Mouse (Mus musculus): ENCODE results near the gene Pdlim7. TPM values are rescaled to one million over a fixed set of nuclear protein-coding genes. Genes with fewer than 3 reads are reported as not detected.

Pdlim7 gene
- 624 and 740 TPM in 2 replicates for polyA plus RNA-seq (2015; fragmentation: Nextera tagmentation; extraction: Ambion mirVana)

DNA sequence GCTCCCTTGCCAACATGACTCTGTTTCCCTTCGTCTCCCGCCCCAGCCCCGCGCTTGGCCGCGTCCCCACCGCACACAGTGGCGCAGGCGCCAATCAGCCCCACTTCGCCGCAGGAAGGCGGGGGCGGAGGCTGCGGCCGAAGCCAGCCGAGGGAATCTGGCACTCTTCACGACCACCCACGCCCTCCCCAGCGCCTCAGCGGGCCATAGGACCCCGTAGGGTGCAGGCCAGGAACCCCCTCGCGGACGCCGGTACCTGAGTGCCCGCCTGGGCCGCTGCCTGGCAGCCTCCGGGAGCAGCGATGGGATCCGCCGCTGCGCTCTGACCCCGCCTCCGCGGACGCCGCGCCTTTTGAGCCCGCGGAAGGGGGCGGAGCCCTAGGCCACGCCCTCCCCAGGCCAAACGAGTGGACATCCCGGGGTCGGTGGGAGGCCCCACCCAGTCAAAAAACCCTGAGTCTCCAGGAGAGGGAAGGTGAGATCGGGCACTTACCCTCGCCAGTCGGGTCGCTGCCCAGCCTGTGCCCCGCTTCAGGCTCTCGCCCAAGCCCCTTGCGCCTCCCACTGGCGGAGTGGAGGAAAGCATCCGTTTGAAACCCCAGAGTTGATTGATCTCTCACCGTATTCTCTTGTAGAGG lies at the start of gene Pdlim7:
TSS of gene Pdlim7 (minus strand) at position 566 of the 638 bp plus-strand sequence.

GRCm38 (mm10) chr13:55536194-55537175 lies 23.0 kb upstream of the Pdlim7 start, which contains the start of gene Ddx41:
Ddx41 (minus strand) TSS chr13:55536658.

GRCm38 (mm10) chr13:55529198-55529915 lies 15.9 kb upstream of the Pdlim7 start, which contains the start of gene Dok3:
Dok3 (minus strand) TSS chr13:55529296.

DNA sequence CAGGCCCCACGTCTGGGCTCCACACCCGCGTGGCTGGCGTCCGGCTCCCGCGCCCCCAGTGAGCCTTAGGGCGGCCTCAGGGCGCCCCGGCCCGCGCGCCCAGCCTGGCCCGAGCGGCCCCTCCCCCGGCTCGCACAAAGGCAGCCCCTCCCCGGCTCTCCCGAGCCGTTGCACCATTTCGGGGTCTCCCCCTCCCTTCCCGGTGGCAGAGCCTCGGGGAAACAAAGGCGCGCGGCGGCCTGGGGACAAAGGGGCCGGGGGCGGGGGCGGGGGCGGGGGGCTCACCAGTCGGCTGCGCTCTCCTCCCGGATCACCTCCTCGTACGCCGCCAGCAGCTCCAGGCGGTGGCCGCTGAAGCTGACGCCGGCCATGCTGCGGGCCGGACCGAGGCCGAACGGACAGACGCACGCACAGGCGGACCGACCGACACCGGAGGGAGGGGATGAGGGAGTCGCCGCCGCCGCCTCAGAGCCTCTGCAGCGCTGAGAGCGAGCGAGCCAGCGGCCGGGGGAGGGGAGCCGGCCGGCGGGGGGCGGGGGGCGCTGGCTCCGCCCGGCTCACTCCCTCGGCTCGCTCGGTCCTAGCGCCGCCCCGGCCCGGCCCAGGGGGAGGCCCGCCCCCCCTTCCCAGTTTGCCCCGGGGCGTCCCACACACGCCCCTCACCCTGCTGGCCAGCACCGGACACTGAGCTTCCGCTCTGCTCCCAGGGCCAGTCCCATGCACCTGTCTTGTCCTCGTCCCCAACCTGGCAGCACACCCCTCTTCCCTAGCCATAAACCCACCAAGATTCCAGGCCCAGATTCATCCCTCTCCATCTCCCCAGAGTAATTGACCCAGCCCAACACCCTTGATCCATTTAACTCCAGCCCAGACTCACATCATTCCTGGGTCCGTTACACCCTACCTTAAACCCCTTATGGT lies 25.6 kb downstream of the Pdlim7 start, which contains the start of gene Dbn1:
TSS of gene Dbn1 (minus strand) at position 534 of the 921 bp plus-strand sequence.

GRCm38 (mm10) chr13:55464027-55464884 lies 49.2 kb downstream of the Pdlim7 start, which contains the start of gene Prr7:
Prr7 (plus strand) TSS chr13:55464267.

Small RNA genes within 50 kb of the gene (microRNA-seq; reads per million reads assigned to microRNA genes)
- gene Mir6943 (0.21 to 0.30 reads per million in 2 experiments), gene Mir6944 (33.6 to 48.6 reads per million in 2 experiments), gene Mir6945 (8.4 to 14.6 reads per million in 2 experiments)

Other genes starting within 250 kb of the Pdlim7 start
- 145 and 183 TPM in 2 replicates for gene Prelid1, start 193.2 kb downstream of the Pdlim7 start, polyA plus RNA-seq (2015; fragmentation: Nextera tagmentation; extraction: Ambion mirVana)
- gene Rab24, start 191.7 kb downstream of the Pdlim7 start, polyA plus RNA-seq (2015; fragmentation: Nextera tagmentation; extraction: Ambion mirVana): 72.5 and 76.0 TPM in 2 replicates
- 11.7 and 16.0 TPM in 2 replicates for gene Mxd3, start 183.9 kb downstream of the Pdlim7 start, polyA plus RNA-seq (2015; fragmentation: Nextera tagmentation; extraction: Ambion mirVana)
- 44.8 and 55.3 TPM in 2 replicates for gene Lman2, start 150.9 kb downstream of the Pdlim7 start, polyA plus RNA-seq (2015; fragmentation: Nextera tagmentation; extraction: Ambion mirVana)
- gene Rgs14, start 143.9 kb downstream of the Pdlim7 start, polyA plus RNA-seq (2015; fragmentation: Nextera tagmentation; extraction: Ambion mirVana): 0.91 and 1.0 TPM in 2 replicates
- not detected in 2 replicates for gene Slc34a1, start 115.5 kb downstream of the Pdlim7 start, polyA plus RNA-seq (2015; fragmentation: Nextera tagmentation; extraction: Ambion mirVana)
- gene Pfn3, start 98.4 kb downstream of the Pdlim7 start, polyA plus RNA-seq (2015; fragmentation: Nextera tagmentation; extraction: Ambion mirVana): not detected in 2 replicates
- 0.19 and 0.37 TPM in 2 replicates for gene F12, start 86.9 kb downstream of the Pdlim7 start, polyA plus RNA-seq (2015; fragmentation: Nextera tagmentation; extraction: Ambion mirVana)
- gene Grk6, start 68.6 kb downstream of the Pdlim7 start, polyA plus RNA-seq (2015; fragmentation: Nextera tagmentation; extraction: Ambion mirVana): 13.8 and 15.0 TPM in 2 replicates
- gene Prr7, start 49.4 kb downstream of the Pdlim7 start, polyA plus RNA-seq (2015; fragmentation: Nextera tagmentation; extraction: Ambion mirVana): 0.16 TPM in 1 of 2 replicates, not detected in the other
- gene Dbn1, start 25.6 kb downstream of the Pdlim7 start, polyA plus RNA-seq (2015; fragmentation: Nextera tagmentation; extraction: Ambion mirVana): 83.3 and 89.8 TPM in 2 replicates
- 2.0 and 3.4 TPM in 2 replicates for gene Dok3, start 15.6 kb upstream of the Pdlim7 start, polyA plus RNA-seq (2015; fragmentation: Nextera tagmentation; extraction: Ambion mirVana)
- gene Ddx41, start 23.0 kb upstream of the Pdlim7 start, polyA plus RNA-seq (2015; fragmentation: Nextera tagmentation; extraction: Ambion mirVana): 17.1 and 18.0 TPM in 2 replicates
- 13.9 and 14.0 TPM in 2 replicates for gene Fam193b, start 57.4 kb upstream of the Pdlim7 start, polyA plus RNA-seq (2015; fragmentation: Nextera tagmentation; extraction: Ambion mirVana)
- gene Tmed9, start 60.1 kb upstream of the Pdlim7 start, polyA plus RNA-seq (2015; fragmentation: Nextera tagmentation; extraction: Ambion mirVana): 88.9 and 110 TPM in 2 replicates
- 12.7 and 16.5 TPM in 2 replicates for gene B4galt7, start 86.2 kb upstream of the Pdlim7 start, polyA plus RNA-seq (2015; fragmentation: Nextera tagmentation; extraction: Ambion mirVana)
- 31.3 and 33.8 TPM in 2 replicates for gene Caml, start 109.3 kb upstream of the Pdlim7 start, polyA plus RNA-seq (2015; fragmentation: Nextera tagmentation; extraction: Ambion mirVana)
- gene Ddx46, start 121.4 kb upstream of the Pdlim7 start, polyA plus RNA-seq (2015; fragmentation: Nextera tagmentation; extraction: Ambion mirVana): 13.5 and 14.6 TPM in 2 replicates
- gene B230219D22Rik, start 179.4 kb upstream of the Pdlim7 start, polyA plus RNA-seq (2015; fragmentation: Nextera tagmentation; extraction: Ambion mirVana): 23.8 and 26.8 TPM in 2 replicates
- gene Txndc15, start 201.0 kb upstream of the Pdlim7 start, polyA plus RNA-seq (2015; fragmentation: Nextera tagmentation; extraction: Ambion mirVana): 53.0 and 62.4 TPM in 2 replicates
- 31.4 and 44.4 TPM in 2 replicates for gene Pcbd2, start 213.7 kb upstream of the Pdlim7 start, polyA plus RNA-seq (2015; fragmentation: Nextera tagmentation; extraction: Ambion mirVana)

Measured in skeletal muscle tissue, postnatal 0 days (tissue).